Mouse (Mus musculus) brain, embryonic 14.5 days (tissue): Measurements from ENCODE around the gene Trim17.

Source experiments
- CTCF ChIP-seq: fragments of 200-500 bp; IDR thresholded peaks from 2 replicates; pipeline ENCODE4 v1.5.1; 2012; ENCODE audit warnings: inconsistent platforms, mild to moderate bottlenecking, moderate library complexity, borderline replicate concordance; ENCODE audit not compliant: insufficient read depth, insufficient read length; ENCODE audit errors: extremely low read depth
- POLR2A ChIP-seq: fragments of 200-500 bp; IDR thresholded peaks from 2 replicates; pipeline ENCODE4 v1.6.1; 2012; ENCODE audit warnings: mild to moderate bottlenecking, inconsistent platforms, borderline replicate concordance; ENCODE audit not compliant: poor library complexity, insufficient read depth, insufficient read length, severe bottlenecking; ENCODE audit errors: extremely low read depth

GRCm38 (mm10) chr11:58968551-58968950 lies 14.1 kb downstream of the Trim17 start:
- TF ChIP-seq POLR2A, result no peak
- TF ChIP-seq CTCF, result no peak
